Mouse (Mus musculus) myocyte (in vitro differentiated cells): Measurements from ENCODE around the gene Mitf.

Source experiments
- POLR2A ChIP-seq: IDR thresholded peaks from one replicate; pipeline ENCODE4 v1.6.1; 2011; ENCODE audit warnings: low read depth, mild to moderate bottlenecking, control low read depth, moderate library complexity; ENCODE audit not compliant: insufficient read length
- TCF12 ChIP-seq: IDR thresholded peaks from one replicate; pipeline ENCODE4 v1.6.1; 2011; ENCODE audit warnings: mild to moderate bottlenecking, control low read depth; ENCODE audit not compliant: poor library complexity, insufficient read depth, severe bottlenecking

- TF ChIP-seq POLR2A (no peak), TCF12 (no peak)
Measured at GRCm38 (mm10) chr6:97871296-97872030, 64.6 kb downstream of the Mitf start.
